Mouse (Mus musculus) cortical plate, adult 2 months (tissue): Measurements from ENCODE around the gene Cds2.

Experiments
- CTCF ChIP-seq: fragments of 200-500 bp; IDR thresholded peaks from 2 replicates; pipeline ENCODE4 v1.5.1; 2011; ENCODE audit warnings: mild to moderate bottlenecking, control low read depth, low read length; ENCODE audit not compliant: insufficient read depth; ENCODE audit errors: extremely low read depth
- POLR2A ChIP-seq: fragments of 200-500 bp; IDR thresholded peaks from 2 replicates; pipeline ENCODE4 v1.6.1; 2011; ENCODE audit warnings: mild to moderate bottlenecking, low read length, control low read depth; ENCODE audit not compliant: insufficient read depth; ENCODE audit errors: extremely low read depth

DNA sequence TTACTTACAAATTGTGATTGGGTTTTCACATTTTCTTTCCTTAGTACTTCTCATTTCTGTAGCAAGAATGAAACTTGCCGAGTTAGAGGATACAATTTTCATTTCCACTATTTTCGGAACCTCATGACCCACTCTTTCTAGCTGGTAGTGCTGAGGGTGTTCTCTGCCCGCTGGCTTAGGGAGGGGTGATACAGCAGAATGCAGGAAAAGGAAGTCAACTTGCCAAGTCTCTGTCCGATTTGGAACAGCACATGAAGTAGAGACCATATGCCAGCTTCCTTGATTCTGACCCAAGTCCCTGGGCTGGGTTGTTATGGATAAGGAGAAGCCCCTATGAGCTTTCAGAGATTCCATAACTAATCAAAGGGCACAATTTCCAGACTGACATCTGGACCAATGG, 38.6 kb upstream of the Cds2 start:
- TF ChIP-seq CTCF (no peak), POLR2A (no peak)
